Mouse (Mus musculus) subcutaneous adipose tissue, adult 2 months (tissue): Measurements from ENCODE around the gene Plp1. TPM values are rescaled to one million over a fixed set of nuclear protein-coding genes. Genes with fewer than 3 reads are reported as not detected.

Experiments used
- polyA plus RNA-seq: library from polyadenylated mRNA; depleted of rRNA; stranded (reverse); fragments of >200 nt; gene quantifications from 2 replicates; pipeline ENCODE4 v1.2.3, GENCODE M21; 2012; ENCODE audit warnings: low replicate concordance; rRNA removed

Plp1 gene
- 3.9 and 6.1 TPM in 2 replicates for polyA plus RNA-seq

GRCm38 (mm10) chrX:136822371-136822770 is at the start of gene Plp1:
Gene Plp1, plus strand, starts transcription at chrX:136822671.

GRCm38 (mm10) chrX:136780041-136780440 is 42.4 kb upstream of the Plp1 start, which contains the start of gene Glra4:
Gene Glra4, minus strand, starts transcription at chrX:136780141.

DNA sequence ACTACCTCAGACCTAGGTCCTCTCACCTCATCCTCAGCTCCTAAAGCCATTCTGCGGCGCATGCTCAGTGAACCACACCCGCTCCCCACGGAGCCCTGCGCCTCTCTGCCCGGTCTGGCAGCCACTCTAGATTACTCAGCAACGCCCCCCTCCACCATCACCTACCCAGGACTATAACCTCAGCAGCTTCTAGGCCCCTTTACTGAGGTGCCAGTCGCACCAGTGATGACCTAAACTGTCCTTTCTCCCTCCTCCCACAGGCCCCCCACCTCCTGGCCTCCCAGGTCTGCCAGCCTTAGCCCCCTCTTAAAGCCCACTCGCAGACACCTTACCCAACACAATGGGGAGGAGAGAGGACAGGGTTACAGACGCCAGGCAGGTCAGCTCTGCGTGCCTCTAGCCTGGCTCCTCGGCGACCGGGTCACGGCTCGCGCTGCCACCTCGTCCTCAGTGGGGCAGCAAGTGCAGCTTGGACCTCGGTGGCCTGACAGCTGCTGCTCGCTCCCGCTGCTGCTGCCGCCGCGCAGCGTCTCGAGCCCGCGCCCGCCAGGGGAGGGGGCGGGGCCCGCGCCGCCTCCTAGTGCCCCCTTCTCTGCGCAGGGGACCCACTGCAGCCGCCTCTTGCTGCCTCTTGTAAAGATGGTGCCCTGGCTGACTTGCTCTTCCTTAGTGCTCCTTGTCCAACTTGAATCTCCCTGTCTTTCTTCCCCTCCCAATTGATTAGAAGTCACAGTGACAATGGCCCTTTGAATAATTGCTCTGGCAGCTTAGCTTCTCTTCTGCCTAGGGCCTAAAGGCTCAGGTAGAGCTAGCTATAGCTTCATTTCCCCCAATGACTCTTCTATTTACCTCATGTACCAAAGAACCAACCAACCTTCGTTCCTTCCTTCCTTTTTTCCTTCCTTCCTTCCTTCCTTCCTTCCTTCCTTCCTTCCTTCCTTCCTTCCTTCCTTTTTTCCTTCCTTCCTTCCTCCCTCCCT is 45.9 kb downstream of the Plp1 start, which contains the start of gene Rab9b:
Gene Rab9b, minus strand, starts transcription at position 695 of the 980 bp plus-strand sequence.

Other genes with a start within 250 kb of the Plp1 start
- 0.46 and 5.8 TPM in 2 replicates for gene Tceal3, start 231.8 kb upstream of the Plp1 start, polyA plus RNA-seq
- 1.5 and 2.3 TPM in 2 replicates for gene Tceal1, start 114.7 kb upstream of the Plp1 start, polyA plus RNA-seq
- 57.8 and 91.2 TPM in 2 replicates for gene Morf4l2, start 79.0 kb upstream of the Plp1 start, polyA plus RNA-seq
- not detected in 2 replicates for gene Glra4, start 42.5 kb upstream of the Plp1 start, polyA plus RNA-seq
- 0.03 TPM in 1 of 2 replicates, not detected in the other for gene Rab9b, start 46.1 kb downstream of the Plp1 start, polyA plus RNA-seq
- not detected in 2 replicates for gene H2bfm, start 104.7 kb downstream of the Plp1 start, polyA plus RNA-seq
- gene Tmsb15b2, start 152.8 kb downstream of the Plp1 start, polyA plus RNA-seq, result not detected in 2 replicates
- gene Tmsb15l, start 154.2 kb downstream of the Plp1 start, polyA plus RNA-seq, result 0.23 and 0.62 TPM in 2 replicates
- 2.5 TPM in 1 of 2 replicates, not detected in the other for gene Tmsb15b1, start 154.2 kb downstream of the Plp1 start, polyA plus RNA-seq
- gene Zcchc18, start 170.5 kb downstream of the Plp1 start, polyA plus RNA-seq, result 0.20 and 1.5 TPM in 2 replicates
- 2.6 and 3.9 TPM in 2 replicates for gene Slc25a53, start 215.6 kb downstream of the Plp1 start, polyA plus RNA-seq
- gene Fam199x, start 226.9 kb downstream of the Plp1 start, polyA plus RNA-seq, result 0.56 and 1.2 TPM in 2 replicates